Mouse (Mus musculus) ES-E14 (cell line): Measurements from ENCODE around the gene Spats2. TPM values are rescaled to one million over a fixed set of nuclear protein-coding genes. Genes with fewer than 3 reads are reported as not detected.
"Not testable (repeated sequence)": the region's sequence is repeated elsewhere in the genome, so short reads cannot be mapped to it uniquely, and the experiment has no call there.

Experiments
- DNase-seq: peaks from one replicate; pipeline ENCODE4 v3.0.0-alpha.2; 2013; ENCODE audit warnings: low read depth, low spot score
- H3K27ac ChIP-seq: 2 replicates; pipeline ENCODE4 v1.5.1; 2012; ENCODE audit warnings: low read depth, mild to moderate bottlenecking, low read length, moderate library complexity, mixed read lengths; ENCODE audit not compliant: poor library complexity, insufficient read depth, severe bottlenecking
- H3K36me3 ChIP-seq: 2 replicates; pipeline ENCODE4 v1.6.1; 2012; ENCODE audit warnings: mild to moderate bottlenecking, low read length, moderate library complexity, mixed read lengths; ENCODE audit not compliant: control insufficient read depth, poor library complexity, insufficient read depth, severe bottlenecking
- H3K4me1 ChIP-seq, 2 experiments: fragments of 150-350 bp in 1 of 2; sonication (generic) in 1 of 2; 2 replicates each; pipeline ENCODE4 v1.6.1; 2012; ENCODE audit warnings: low read length in 2 of 2, mild to moderate bottlenecking in 1 of 2, mixed read lengths in 1 of 2; ENCODE audit not compliant: control insufficient read depth in 2 of 2, insufficient read depth in 2 of 2, poor library complexity in 1 of 2
- H3K4me3 ChIP-seq, 2 experiments: fragments of 150-350 bp in 1 of 2; sonication (generic) in 1 of 2; 2 replicates each; pipeline ENCODE4 v1.5.1; 2012; ENCODE audit warnings: low read length in 2 of 2, low read depth in 1 of 2, mild to moderate bottlenecking in 1 of 2, mixed read lengths in 1 of 2; ENCODE audit not compliant: insufficient read depth in 1 of 2, poor library complexity in 1 of 2, severe bottlenecking in 1 of 2
- H3K9ac ChIP-seq: 2 replicates; pipeline ENCODE4 v1.6.1; 2012; ENCODE audit warnings: low read depth, mild to moderate bottlenecking, low read length, mixed read lengths; ENCODE audit not compliant: poor library complexity, insufficient read depth, severe bottlenecking
- H3K9me3 ChIP-seq: fragments of 150-350 bp; sonication (generic); 2 replicates; pipeline ENCODE4 v1.6.1; 2012; ENCODE audit warnings: low read depth, mild to moderate bottlenecking, low read length; ENCODE audit not compliant: control insufficient read depth, insufficient read depth
- CHD2 ChIP-seq: IDR thresholded peaks from 2 replicates; pipeline ENCODE4 v1.6.1; 2014; ENCODE audit warnings: mild to moderate bottlenecking, low read depth, low read length, inconsistent platforms
- HCFC1 ChIP-seq: IDR thresholded peaks from 2 replicates; pipeline ENCODE4 v1.6.1; 2012; ENCODE audit warnings: low read length, inconsistent platforms, borderline replicate concordance; ENCODE audit not compliant: insufficient read depth
- MAFK ChIP-seq: IDR thresholded peaks from 2 replicates; pipeline ENCODE4 v1.6.1; 2014; ENCODE audit warnings: mild to moderate bottlenecking, low read depth, low read length, inconsistent platforms; ENCODE audit not compliant: insufficient read depth
- ZC3H11A ChIP-seq: IDR thresholded peaks from 2 replicates; pipeline ENCODE4 v1.6.1; 2012; ENCODE audit warnings: low read depth, mild to moderate bottlenecking, inconsistent platforms, low read length, borderline replicate concordance
- ZNF384 ChIP-seq: IDR thresholded peaks from 2 replicates; pipeline ENCODE4 v1.6.1; 2012; ENCODE audit warnings: low read depth, low read length, inconsistent platforms
- in situ Hi-C, 2 experiments: fragments of 600-800 bp; cut with MboI; formaldehyde crosslinking; loops; one replicate each; pipeline ENCODE4 v1.15.1; 2025; ENCODE audit warnings: low sequenced_read_pairs in 2 of 2, inconsistent platforms in 1 of 2; ENCODE audit not compliant: unreplicated experiment in 2 of 2
- total RNA-seq: library from RNA; depleted of rRNA; stranded (reverse); fragments of 300-350 nt; gene quantifications from 2 replicates; pipeline ENCODE4 v1.2.3, GENCODE M21; 2012

Gene Spats2
- total RNA-seq, 1 experiment = 21.7 TPM

- no peak for TF ChIP-seq MAFK
- TF ChIP-seq ZNF384 = no peak
- no peak for TF ChIP-seq ZC3H11A
- TF ChIP-seq HCFC1 = no peak
- no peak for TF ChIP-seq CHD2
- peaks cover 14% of the 10 kb centered on the region for H3K36me3 ChIP-seq
- no peaks in the 10 kb centered on the region for H3K9me3 ChIP-seq
- H3K4me3 ChIP-seq = no peak overlapping the region
- H3K4me1 ChIP-seq = 0 out of 4 replicates have a peak, but pooled peaks cover 0 to 2% of the 10 kb centered on the region in 2 experiments
- in situ Hi-C loops = no loop called here
- no peak for DNase-seq
- H3K9ac ChIP-seq = no peak overlapping the region
- no peak overlapping the region for H3K27ac ChIP-seq
These were observed 24.8 kb downstream of the Spats2 start for GRCm38 (mm10) chr15:99150516-99150915.

DNA sequence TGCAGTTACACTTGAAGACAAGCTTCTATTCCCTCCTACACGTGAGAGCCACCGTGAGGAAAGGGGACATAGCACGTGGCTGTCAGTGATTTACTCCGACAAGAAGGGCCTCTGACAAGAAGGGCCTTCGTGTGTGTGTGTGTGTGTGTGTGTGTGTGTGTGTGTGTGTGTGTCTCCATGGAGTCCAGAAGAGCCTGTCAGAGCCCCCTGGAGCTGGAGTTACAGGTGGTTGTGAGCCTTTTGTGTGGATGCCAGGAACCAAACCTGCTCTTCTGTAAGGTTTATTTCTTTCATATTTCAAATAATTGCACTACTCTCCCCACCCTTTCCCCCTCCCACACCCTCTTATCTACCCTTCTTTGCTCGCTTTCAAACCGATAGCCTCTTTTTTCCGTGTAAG lies 25.6 kb downstream of the Spats2 start:
- peaks cover 9% of the 10 kb centered on the region for H3K36me3 ChIP-seq
- no peak overlapping the region for H3K4me3 ChIP-seq
- H3K9ac ChIP-seq = no peak overlapping the region
- no peak for DNase-seq
- TF ChIP-seq ZNF384 = no peak
- no peak for TF ChIP-seq HCFC1
- no peak for TF ChIP-seq CHD2
- no peak for TF ChIP-seq ZC3H11A
- TF ChIP-seq MAFK = no peak
- 0 out of 4 replicates have a peak, but pooled peaks cover 0 to 2% of the 10 kb centered on the region in 2 experiments for H3K4me1 ChIP-seq
- no peak overlapping the region for H3K27ac ChIP-seq
- in situ Hi-C loops = no loop called here
- H3K9me3 ChIP-seq = no peaks in the 10 kb centered on the region

DNA sequence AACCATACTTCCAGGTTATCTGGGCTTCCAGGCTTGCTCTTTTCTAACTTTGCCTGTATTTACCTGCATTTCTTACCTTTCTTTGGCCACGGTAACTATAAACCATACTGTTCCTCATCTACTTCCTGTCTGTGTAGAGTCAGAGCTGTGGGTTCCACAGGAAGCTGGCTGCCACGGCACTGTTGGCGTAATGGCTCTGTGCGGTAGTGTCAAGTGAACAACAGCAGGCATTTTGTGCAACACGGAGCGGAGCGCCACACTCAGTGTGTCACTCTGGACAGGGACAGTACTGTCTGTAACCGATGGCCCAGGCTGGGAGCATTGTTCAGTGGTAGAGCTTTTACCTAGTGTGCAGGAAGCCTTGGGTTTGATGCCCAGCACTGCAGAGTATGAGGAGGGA lies 27.8 kb downstream of the Spats2 start:
- in situ Hi-C loops = no loop called here
- no peak overlapping the region for H3K4me3 ChIP-seq
- no peaks in the 10 kb centered on the region for H3K9me3 ChIP-seq
- peaks cover 6% of the 10 kb centered on the region for H3K36me3 ChIP-seq
- H3K4me1 ChIP-seq = 0 out of 4 replicates have a peak, but pooled peaks cover 0 to 2% of the 10 kb centered on the region in 2 experiments
- no peak for TF ChIP-seq ZC3H11A
- no peak for TF ChIP-seq MAFK
- TF ChIP-seq ZNF384 = no peak
- no peak for TF ChIP-seq CHD2
- TF ChIP-seq HCFC1 = no peak
- no peak overlapping the region for H3K27ac ChIP-seq
- no peak overlapping the region for H3K9ac ChIP-seq
- no peak for DNase-seq

DNA sequence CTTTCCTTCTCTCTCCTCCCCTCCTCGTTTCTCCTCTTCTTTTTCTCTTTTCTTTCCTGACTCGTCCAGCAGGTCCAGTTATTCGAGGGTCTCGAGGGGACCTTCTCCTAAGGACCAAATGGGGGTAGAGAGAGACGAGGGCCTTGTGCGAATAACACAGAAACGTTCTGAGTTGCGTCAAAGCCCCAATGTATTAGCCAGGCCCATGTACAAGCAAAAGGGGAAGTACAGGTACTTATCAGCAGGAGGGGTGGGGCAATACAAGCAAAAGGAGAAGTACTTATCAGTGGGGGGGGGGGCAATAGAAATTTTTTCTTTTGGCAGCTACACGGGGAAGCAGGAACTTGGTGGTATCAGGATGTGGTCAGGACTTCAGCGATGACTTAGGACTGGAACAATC lies 28.8 kb downstream of the Spats2 start:
- in situ Hi-C loops, DNase-seq, H3K4me3 ChIP-seq, H3K9me3 ChIP-seq, H3K4me1 ChIP-seq, H3K36me3 ChIP-seq, H3K27ac ChIP-seq, H3K9ac ChIP-seq: not testable (repeated sequence)

GRCm38 (mm10) chr15:99163512-99164365 lies 38.0 kb downstream of the Spats2 start:
- no peak for DNase-seq
- H3K36me3 ChIP-seq = peaks cover 9% of the 10 kb centered on the region; the same call in 1 of the 2 replicates
- H3K9me3 ChIP-seq = no peaks in the 10 kb centered on the region
- no peak overlapping the region for H3K27ac ChIP-seq
- in situ Hi-C loops = no loop called here
- H3K9ac ChIP-seq = no peak overlapping the region
- no peak overlapping the region for H3K4me3 ChIP-seq
- H3K4me1 ChIP-seq = peaks cover 0 to 2% of the 10 kb centered on the region in 2 experiments; a peak in 1 of 4 replicates
- TF ChIP-seq MAFK (no peak), ZC3H11A (no peak), HCFC1 (no peak), CHD2 (no peak), ZNF384 (no peak)
